Mouse (Mus musculus): Measurements from ENCODE around the gene Olfr69. TPM values are rescaled to one million over a fixed set of nuclear protein-coding genes. Genes with fewer than 3 reads are reported as not detected.
"Not testable (repeated sequence)": the region's sequence is repeated elsewhere in the genome, so short reads cannot be mapped to it uniquely, and the experiment has no call there.

Olfr69 gene
- polyA plus RNA-seq, 1 experiment from 2014 or later = not detected

DNA sequence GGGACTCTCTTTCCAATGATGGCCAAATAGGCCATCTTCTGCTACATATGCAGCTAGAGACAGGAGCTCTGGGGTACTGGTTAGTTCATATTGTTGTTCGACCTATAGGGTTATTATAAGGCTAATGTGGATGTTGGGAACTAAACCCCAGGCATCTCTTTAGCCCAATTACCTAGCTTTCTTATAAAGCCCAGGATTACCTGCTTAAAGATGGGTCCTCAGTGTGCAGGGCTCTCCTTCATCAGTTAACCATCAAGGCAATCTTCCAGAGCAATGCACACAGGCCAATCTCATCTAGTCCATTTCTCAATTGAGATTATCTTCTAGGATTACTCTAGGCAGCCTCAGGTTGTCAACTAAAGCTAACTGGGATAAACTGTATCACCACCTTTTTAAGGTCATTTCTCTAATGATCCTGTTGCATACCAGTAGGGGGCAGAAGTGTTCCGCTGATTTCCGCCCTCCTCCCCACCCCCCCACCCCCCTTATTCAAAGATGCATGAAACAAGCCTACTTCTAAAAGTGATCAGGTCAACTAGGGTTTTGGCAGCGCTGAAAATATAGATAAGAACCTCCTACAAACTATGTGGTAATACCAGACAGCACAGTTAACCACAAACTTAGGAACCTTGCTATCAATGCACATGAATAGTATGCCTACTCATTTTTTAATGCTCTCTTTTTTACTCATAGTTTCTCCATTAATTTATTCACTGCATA lies 21.4 kb upstream of the Olfr69 start:
- H3K27ac ChIP-seq = no peak overlapping the region
- no peaks in the 10 kb centered on the region for H3K9me3 ChIP-seq
- no peak overlapping the region for H3K9ac ChIP-seq
- no peak overlapping the region for H3K4me3 ChIP-seq (replicated peaks)
- WGBS = 20% methylated on average over 4 of the region's 4 CpGs
- H3K36me3 ChIP-seq (replicated peaks) = no peaks in the 10 kb centered on the region
- H3K27me3 ChIP-seq = no peaks in the 10 kb centered on the region
- ATAC-seq (ENCODE audit: low FRiP score) = no peak
- H3K4me2 ChIP-seq = no peak overlapping the region
- H3K4me1 ChIP-seq = no peaks in the 10 kb centered on the region

DNA sequence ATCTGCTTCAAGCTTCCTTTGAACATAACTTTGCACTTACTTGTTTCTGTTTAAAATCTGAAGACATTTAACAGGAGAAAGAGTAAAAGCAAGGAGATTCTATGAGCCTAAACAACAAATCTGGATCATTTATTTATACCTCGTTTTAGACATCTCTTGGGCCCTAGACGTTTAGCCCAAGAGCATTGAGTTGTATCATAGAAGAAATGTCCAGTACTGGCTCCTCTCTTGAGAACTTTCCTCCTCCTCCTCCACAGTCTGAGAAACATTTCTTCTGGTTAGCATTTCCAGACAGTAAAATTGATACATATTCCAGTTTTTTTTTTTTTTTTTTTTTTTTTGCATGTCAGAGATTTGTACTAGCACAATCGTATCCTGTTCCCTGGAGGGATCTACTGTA lies 20.3 kb upstream of the Olfr69 start, which contains the start of gene Olfr67:
Gene Olfr67, minus strand, starts transcription at position 101 of the 400 bp plus-strand sequence.
- Histone ChIP-seq H3K4me2 (no peak within 1 kb of the TSS), H3K27ac (no peak within 1 kb of the TSS), H3K9ac (no peak within 1 kb of the TSS), H3K36me3 (replicated peaks) (no peaks in the 10 kb centered on the region), H3K27me3 (no peaks in the 10 kb centered on the region), H3K9me3 (no peaks in the 10 kb centered on the region), H3K4me1 (no peaks in the 10 kb centered on the region), H3K4me3 (replicated peaks) (no peak within 1 kb of the TSS)
- ATAC-seq (ENCODE audit: low FRiP score) = no peak
- WGBS = 87% methylated on average over 3 of the region's 3 CpGs

DNA sequence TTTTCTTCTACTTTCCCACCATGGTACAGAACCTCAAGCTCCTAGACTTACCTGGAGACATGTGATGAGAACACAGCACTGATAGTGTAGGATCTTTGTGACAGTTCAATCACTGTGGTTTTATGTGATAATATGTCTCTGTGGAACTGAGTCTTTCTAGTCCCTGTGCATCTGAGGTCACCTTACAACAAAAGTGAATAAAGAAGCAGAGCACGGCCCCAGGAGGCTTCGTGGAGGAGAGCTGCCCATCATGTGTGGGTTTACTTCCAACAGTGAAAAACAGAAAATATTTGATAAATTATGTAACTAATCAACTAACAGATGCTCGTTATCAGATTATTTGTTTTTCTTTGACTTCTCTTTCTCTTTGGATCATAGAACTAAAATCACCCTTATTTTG lies 8.2 kb upstream of the Olfr69 start, which contains the start of gene Olfr68:
Gene Olfr68, minus strand, starts transcription at position 101 of the 400 bp plus-strand sequence.
- Histone ChIP-seq H3K36me3 (replicated peaks) (no peaks in the 10 kb centered on the region), H3K9me3 (no peaks in the 10 kb centered on the region), H3K9ac (no peak within 1 kb of the TSS), H3K4me3 (replicated peaks) (no peak within 1 kb of the TSS), H3K27me3 (no peaks in the 10 kb centered on the region), H3K4me1 (no peaks in the 10 kb centered on the region), H3K27ac (no peak within 1 kb of the TSS), H3K4me2 (no peak within 1 kb of the TSS)
- WGBS = 73% methylated on average over 3 of the region's 3 CpGs
- no peak for ATAC-seq (ENCODE audit: low FRiP score)

DNA sequence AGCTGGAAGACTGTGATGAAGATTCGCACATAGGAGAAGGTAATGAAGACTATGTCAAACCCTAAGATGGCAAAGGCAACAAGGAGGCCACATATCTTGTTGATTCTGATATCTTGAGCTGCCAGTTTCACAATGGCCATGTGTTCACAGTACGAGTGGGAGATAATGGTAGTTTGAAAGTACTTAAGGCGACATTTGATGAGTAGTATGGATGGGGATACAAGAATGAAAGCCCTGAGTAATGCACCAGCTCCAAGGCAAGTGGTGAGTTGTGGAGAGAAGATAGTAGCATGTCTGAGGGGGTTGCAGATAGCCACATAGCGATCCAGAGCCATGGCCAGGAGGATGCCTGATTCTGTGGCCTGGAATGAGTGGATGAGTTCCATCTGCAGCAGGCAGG lies 6.3 kb upstream of the Olfr69 start:
- H3K27me3 ChIP-seq; H3K27ac ChIP-seq; H3K4me3 ChIP-seq (replicated peaks); H3K4me2 ChIP-seq; ATAC-seq (ENCODE audit: low FRiP score); H3K36me3 ChIP-seq (replicated peaks); H3K4me1 ChIP-seq; H3K9me3 ChIP-seq; H3K9ac ChIP-seq: not testable (repeated sequence)
- 83% methylated on average over 4 of the region's 4 CpGs for WGBS

DNA sequence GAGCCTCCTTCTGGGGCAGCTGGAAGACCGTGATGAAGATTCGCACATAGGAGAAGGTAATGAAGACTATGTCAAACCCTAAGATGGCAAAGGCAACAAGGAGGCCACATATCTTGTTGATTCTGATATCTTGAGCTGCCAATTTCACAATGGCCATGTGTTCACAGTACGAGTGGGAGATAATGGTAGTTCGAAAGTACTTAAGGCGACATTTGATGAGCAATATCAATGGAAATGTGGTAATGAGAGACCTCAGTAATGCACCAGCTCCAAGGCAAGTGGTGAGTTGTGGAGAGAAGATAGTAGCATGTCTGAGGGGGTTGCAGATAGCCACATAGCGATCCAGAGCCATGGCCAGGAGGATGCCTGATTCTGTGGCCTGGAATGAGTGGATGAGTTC lies 3.7 kb downstream of the Olfr69 start:
- H3K4me3 ChIP-seq (replicated peaks); H3K36me3 ChIP-seq (replicated peaks); H3K27ac ChIP-seq; H3K9ac ChIP-seq; H3K9me3 ChIP-seq; H3K27me3 ChIP-seq; H3K4me2 ChIP-seq; ATAC-seq (ENCODE audit: low FRiP score); H3K4me1 ChIP-seq: not testable (repeated sequence)
- WGBS = 94% methylated on average over 6 of the region's 6 CpGs

DNA sequence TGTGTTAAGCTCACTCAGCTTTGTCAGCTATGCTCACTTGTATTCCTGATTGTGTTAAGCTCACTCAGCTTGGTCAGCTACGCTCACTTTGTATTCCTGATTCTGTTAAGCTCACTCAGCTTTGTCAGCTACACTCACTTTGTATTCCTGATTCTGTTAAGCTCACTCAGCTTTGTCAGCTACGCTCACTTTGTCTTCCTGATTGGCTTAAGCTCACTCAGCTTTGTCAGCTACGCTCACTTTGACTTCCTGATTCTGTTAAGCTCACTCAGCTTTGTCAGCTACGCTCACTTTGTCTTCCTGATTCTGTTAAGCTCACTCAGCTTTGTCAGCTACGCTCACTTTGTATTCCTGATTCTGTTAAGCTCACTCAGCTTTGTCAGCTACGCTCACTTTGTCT lies 9.2 kb downstream of the Olfr69 start:
- H3K4me3 ChIP-seq (replicated peaks); H3K27ac ChIP-seq; H3K9ac ChIP-seq; H3K9me3 ChIP-seq; H3K4me1 ChIP-seq; H3K4me2 ChIP-seq; H3K36me3 ChIP-seq (replicated peaks); ATAC-seq (ENCODE audit: low FRiP score); H3K27me3 ChIP-seq: not testable (repeated sequence)
- WGBS = 92% methylated on average over 6 of the region's 6 CpGs

DNA sequence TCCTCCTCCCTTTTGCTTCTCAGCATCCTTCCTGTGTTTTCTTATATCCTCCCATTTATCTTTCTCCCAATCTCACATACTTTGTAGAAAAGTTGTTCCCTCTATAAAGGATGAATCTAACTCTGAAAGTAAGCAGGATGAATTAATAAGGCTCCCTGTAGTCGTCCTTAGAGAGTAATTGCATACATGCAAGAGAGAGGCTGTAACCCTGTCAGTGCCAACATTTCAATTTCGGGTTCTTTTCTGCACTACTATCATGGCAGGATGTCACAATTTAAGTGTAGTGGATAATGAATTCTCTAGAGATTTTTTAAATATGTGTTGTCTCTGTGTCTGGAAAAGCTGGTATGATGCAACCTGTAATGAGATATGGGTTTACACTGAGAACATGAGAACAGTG lies 14.2 kb downstream of the Olfr69 start, which contains the start of gene Olfr630:
Gene Olfr630, minus strand, starts transcription at position 101 of the 400 bp plus-strand sequence.
- Histone ChIP-seq H3K27ac (no peak within 1 kb of the TSS), H3K36me3 (replicated peaks) (no peaks in the 10 kb centered on the region), H3K9me3 (no peaks in the 10 kb centered on the region), H3K9ac (no peak within 1 kb of the TSS), H3K4me1 (no peaks in the 10 kb centered on the region), H3K4me2 (no peak within 1 kb of the TSS), H3K27me3 (no peaks in the 10 kb centered on the region), H3K4me3 (replicated peaks) (no peak within 1 kb of the TSS)
- 51% methylated on average over 2 of the region's 2 CpGs for WGBS
- ATAC-seq (ENCODE audit: low FRiP score) = no peak

DNA sequence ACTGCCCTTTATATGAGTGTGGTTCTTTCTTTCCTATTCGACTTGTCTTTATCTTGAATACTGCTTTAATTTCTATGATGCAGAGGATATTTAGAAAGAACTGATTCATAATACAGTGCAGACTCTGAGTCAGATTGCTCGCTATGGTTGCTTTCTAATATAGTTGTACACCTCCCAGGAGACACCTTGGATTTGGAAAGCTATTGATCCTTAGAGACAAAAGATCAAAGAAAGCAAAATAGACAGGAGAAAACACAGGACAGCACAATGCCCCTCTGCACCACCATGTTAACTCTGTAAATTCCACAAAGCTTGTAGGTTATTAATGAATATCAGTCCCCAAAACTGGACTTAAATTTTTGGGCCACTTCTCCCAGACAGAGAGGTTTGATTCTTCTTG lies 26.6 kb downstream of the Olfr69 start, which contains the start of gene Olfr629:
Gene Olfr629, minus strand, starts transcription at position 101 of the 400 bp plus-strand sequence.
- Histone ChIP-seq H3K36me3 (replicated peaks) (no peaks in the 10 kb centered on the region), H3K27me3 (no peaks in the 10 kb centered on the region), H3K9ac (no peak within 1 kb of the TSS), H3K4me3 (replicated peaks) (no peak within 1 kb of the TSS), H3K4me1 (no peaks in the 10 kb centered on the region), H3K27ac (no peak within 1 kb of the TSS), H3K4me2 (no peak within 1 kb of the TSS), H3K9me3 (no peaks in the 10 kb centered on the region)
- no peak for ATAC-seq (ENCODE audit: low FRiP score)
- WGBS = 82% methylated on average over 2 of the region's 2 CpGs

DNA sequence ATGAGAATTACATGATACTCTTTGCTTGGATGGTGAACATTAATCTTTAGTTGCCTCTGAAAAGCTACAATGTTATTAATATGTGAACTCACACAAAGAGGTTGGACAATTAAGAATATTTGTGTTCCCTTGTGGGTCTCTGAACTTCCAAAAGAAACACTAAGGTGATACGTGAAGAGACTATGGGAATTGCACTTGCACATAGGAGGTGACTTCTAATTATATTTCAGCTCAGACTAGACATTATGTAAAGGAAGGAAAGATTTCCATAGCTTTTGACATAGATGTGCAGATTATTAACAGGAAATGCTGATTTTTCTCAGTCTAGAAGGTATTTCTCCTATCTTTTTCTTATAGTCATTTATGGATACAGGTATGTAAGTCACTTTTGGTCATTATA lies 41.3 kb downstream of the Olfr69 start, which contains the start of gene Olfr628:
Gene Olfr628, plus strand, starts transcription at position 301 of the 400 bp plus-strand sequence.
- Histone ChIP-seq H3K27me3 (no peaks in the 10 kb centered on the region), H3K4me1 (no peaks in the 10 kb centered on the region), H3K27ac (no peak within 1 kb of the TSS), H3K9ac (no peak within 1 kb of the TSS), H3K36me3 (replicated peaks) (no peaks in the 10 kb centered on the region), H3K4me2 (no peak within 1 kb of the TSS), H3K9me3 (no peaks in the 10 kb centered on the region), H3K4me3 (replicated peaks) (no peak within 1 kb of the TSS)
- no peak for ATAC-seq (ENCODE audit: low FRiP score)
- WGBS = 82% methylated on average over 1 of the region's 1 CpGs

DNA sequence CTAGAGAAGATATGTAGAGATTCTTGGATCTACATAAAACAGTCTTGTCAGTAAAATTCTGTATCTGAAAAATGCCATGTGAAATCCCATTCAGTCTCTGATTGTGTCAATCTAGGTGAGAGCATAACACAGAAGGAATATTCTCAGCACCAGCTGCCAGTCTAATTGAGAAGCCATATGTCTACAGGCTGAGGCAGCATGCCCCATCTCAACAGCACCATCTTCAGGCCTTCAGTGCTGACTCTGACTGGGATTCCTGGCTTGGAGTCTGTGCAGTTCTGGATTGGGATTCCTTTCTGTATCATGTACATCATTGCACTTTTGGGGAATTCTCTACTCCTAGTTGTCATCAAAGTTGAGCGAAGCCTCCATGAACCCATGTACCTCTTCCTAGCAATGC lies 55.0 kb downstream of the Olfr69 start:
- not testable (repeated sequence) for H3K4me3 ChIP-seq (replicated peaks); ATAC-seq (ENCODE audit: low FRiP score); H3K36me3 ChIP-seq (replicated peaks); H3K9me3 ChIP-seq; H3K9ac ChIP-seq; H3K4me1 ChIP-seq; H3K27ac ChIP-seq; H3K4me2 ChIP-seq; H3K27me3 ChIP-seq
- 100% methylated on average over 1 of the region's 1 CpGs for WGBS

Other genes starting within 250 kb of the Olfr69 start
- not detected in 2 replicates for gene Olfr612, start 228.9 kb downstream of the Olfr69 start, polyA plus RNA-seq (2016; fragmentation: Nextera tagmentation; extraction: Ambion mirVana)
- not detected in 2 replicates for gene Olfr613, start 223.5 kb downstream of the Olfr69 start, polyA plus RNA-seq (2016; fragmentation: Nextera tagmentation; extraction: Ambion mirVana)
- not detected in 2 replicates for gene Olfr615, start 215.5 kb downstream of the Olfr69 start, polyA plus RNA-seq (2016; fragmentation: Nextera tagmentation; extraction: Ambion mirVana)
- gene Olfr616, start 202.5 kb downstream of the Olfr69 start, polyA plus RNA-seq (2016; fragmentation: Nextera tagmentation; extraction: Ambion mirVana) = not detected in 2 replicates
- not detected in 2 replicates for gene Olfr617, start 198.5 kb downstream of the Olfr69 start, polyA plus RNA-seq (2016; fragmentation: Nextera tagmentation; extraction: Ambion mirVana)
- not detected in 2 replicates for gene Olfr618, start 181.5 kb downstream of the Olfr69 start, polyA plus RNA-seq (2016; fragmentation: Nextera tagmentation; extraction: Ambion mirVana)
- not detected in 2 replicates for gene Olfr619, start 171.0 kb downstream of the Olfr69 start, polyA plus RNA-seq (2016; fragmentation: Nextera tagmentation; extraction: Ambion mirVana)
- gene Olfr620, start 159.1 kb downstream of the Olfr69 start, polyA plus RNA-seq (2016; fragmentation: Nextera tagmentation; extraction: Ambion mirVana) = not detected in 2 replicates
- not detected in 2 replicates for gene Olfr622, start 128.9 kb downstream of the Olfr69 start, polyA plus RNA-seq (2016; fragmentation: Nextera tagmentation; extraction: Ambion mirVana)
- gene Olfr623, start 107.9 kb downstream of the Olfr69 start, polyA plus RNA-seq (2016; fragmentation: Nextera tagmentation; extraction: Ambion mirVana) = not detected in 2 replicates
- gene Olfr624, start 100.4 kb downstream of the Olfr69 start, polyA plus RNA-seq (2016; fragmentation: Nextera tagmentation; extraction: Ambion mirVana) = 0.04 TPM in 2 replicates
- not detected in 2 replicates for gene Olfr625-ps1, start 88.9 kb downstream of the Olfr69 start, polyA plus RNA-seq (2016; fragmentation: Nextera tagmentation; extraction: Ambion mirVana)
- gene Olfr243, start 56.9 kb downstream of the Olfr69 start, polyA plus RNA-seq (2016; fragmentation: Nextera tagmentation; extraction: Ambion mirVana) = not detected in 2 replicates
- gene Olfr628, start 41.2 kb downstream of the Olfr69 start, polyA plus RNA-seq (2016; fragmentation: Nextera tagmentation; extraction: Ambion mirVana) = not detected in 2 replicates
- gene Olfr629, start 26.7 kb downstream of the Olfr69 start, polyA plus RNA-seq (2016; fragmentation: Nextera tagmentation; extraction: Ambion mirVana) = not detected in 2 replicates
- gene Olfr630, start 14.3 kb downstream of the Olfr69 start, polyA plus RNA-seq (2016; fragmentation: Nextera tagmentation; extraction: Ambion mirVana) = not detected in 2 replicates
- not detected in 2 replicates for gene Olfr68, start 8.1 kb upstream of the Olfr69 start, polyA plus RNA-seq (2016; fragmentation: Nextera tagmentation; extraction: Ambion mirVana)
- gene Olfr67, start 20.2 kb upstream of the Olfr69 start, polyA plus RNA-seq (2016; fragmentation: Nextera tagmentation; extraction: Ambion mirVana) = not detected in 2 replicates
- gene Hbb-bt, start 42.4 kb upstream of the Olfr69 start, polyA plus RNA-seq (2016; fragmentation: Nextera tagmentation; extraction: Ambion mirVana) = 599 and 788 TPM in 2 replicates
- 465 and 620 TPM in 2 replicates for gene Hbb-bs, start 56.5 kb upstream of the Olfr69 start, polyA plus RNA-seq (2016; fragmentation: Nextera tagmentation; extraction: Ambion mirVana)
- gene Hbb-bh2, start 68.9 kb upstream of the Olfr69 start, polyA plus RNA-seq (2016; fragmentation: Nextera tagmentation; extraction: Ambion mirVana) = 0.50 TPM in 1 of 2 replicates, not detected in the other
- gene Hbb-bh1, start 71.6 kb upstream of the Olfr69 start, polyA plus RNA-seq (2016; fragmentation: Nextera tagmentation; extraction: Ambion mirVana) = 427 and 624 TPM in 2 replicates
- gene Hbb-y, start 81.6 kb upstream of the Olfr69 start, polyA plus RNA-seq (2016; fragmentation: Nextera tagmentation; extraction: Ambion mirVana) = 6,398 and 8,559 TPM in 2 replicates
- not detected in 2 replicates for gene Olfr66, start 114.7 kb upstream of the Olfr69 start, polyA plus RNA-seq (2016; fragmentation: Nextera tagmentation; extraction: Ambion mirVana)
- not detected in 2 replicates for gene Olfr64, start 122.9 kb upstream of the Olfr69 start, polyA plus RNA-seq (2016; fragmentation: Nextera tagmentation; extraction: Ambion mirVana)
- gene Olfr65, start 131.9 kb upstream of the Olfr69 start, polyA plus RNA-seq (2016; fragmentation: Nextera tagmentation; extraction: Ambion mirVana) = not detected in 2 replicates
- not detected in 2 replicates for gene Olfr631, start 157.2 kb upstream of the Olfr69 start, polyA plus RNA-seq (2016; fragmentation: Nextera tagmentation; extraction: Ambion mirVana)
- gene Olfr632, start 162.8 kb upstream of the Olfr69 start, polyA plus RNA-seq (2016; fragmentation: Nextera tagmentation; extraction: Ambion mirVana) = not detected in 2 replicates
- not detected in 2 replicates for gene Olfr633, start 172.8 kb upstream of the Olfr69 start, polyA plus RNA-seq (2016; fragmentation: Nextera tagmentation; extraction: Ambion mirVana)
- gene Olfr635, start 199.6 kb upstream of the Olfr69 start, polyA plus RNA-seq (2016; fragmentation: Nextera tagmentation; extraction: Ambion mirVana) = not detected in 2 replicates
- gene Olfr638, start 227.2 kb upstream of the Olfr69 start, polyA plus RNA-seq (2016; fragmentation: Nextera tagmentation; extraction: Ambion mirVana) = not detected in 2 replicates
- 0.04 TPM in 1 of 2 replicates, not detected in the other for gene Olfr639, start 245.7 kb upstream of the Olfr69 start, polyA plus RNA-seq (2016; fragmentation: Nextera tagmentation; extraction: Ambion mirVana)